Mouse (Mus musculus) ES-Bruce4 (cell line): ENCODE measurements at regions not wholly inside any gene's neighbourhood (a gene's known extent, or its start where the extent isn't known, plus 50 kb on each side); places are given as distances from the start of the nearest gene placed in this dataset.

Experiments used
- CTCF ChIP-seq: IDR thresholded peaks from one replicate; pipeline ENCODE4 v1.8.1; 2011; ENCODE audit warnings: low read depth, low read length
- POLR2A ChIP-seq: IDR thresholded peaks from one replicate; pipeline ENCODE4 v1.8.1; 2011; ENCODE audit warnings: low read length; ENCODE audit not compliant: insufficient read depth

- no peak for TF ChIP-seq CTCF
- TF ChIP-seq POLR2A, result no peak
Measured at GRCm38 (mm10) chr13:107918065-107918464, 126.2 kb upstream of the Smim15 start.
